Mouse (Mus musculus) lung, postnatal 0 days (tissue): Measurements from ENCODE around the gene Fcrl5. TPM values are rescaled to one million over a fixed set of nuclear protein-coding genes. Genes with fewer than 3 reads are reported as not detected.

Experiments
- ATAC-seq: fragments of 200-750 bp; cut with Nextera tagmentation; 2 replicates; pipeline ENCODE4 v1.8.0; 2017; ENCODE audit warnings: moderate library complexity
- DNase-seq: peaks from one replicate; pipeline ENCODE4 v3.0.0-alpha.2; 2016; ENCODE audit warnings: low spot score
- H3K27ac ChIP-seq: fragments of 300-500 bp; sonication (generic); 2 replicates; pipeline ENCODE4 v1.5.1; 2014; ENCODE audit warnings: antibody characterized with exemption, mild to moderate bottlenecking, low read length, mixed read lengths
- H3K27me3 ChIP-seq: fragments of 300-500 bp; sonication (generic); replicated peaks from 2 replicates; pipeline ENCODE4 v1.6.1; 2014; ENCODE audit warnings: low read length, mixed read lengths; ENCODE audit not compliant: insufficient read depth
- H3K36me3 ChIP-seq: fragments of 300-500 bp; sonication (generic); 2 replicates; pipeline ENCODE4 v1.6.1; 2014; ENCODE audit warnings: low read length, mixed read lengths; ENCODE audit not compliant: insufficient read depth
- H3K4me1 ChIP-seq: fragments of 300-500 bp; sonication (generic); 2 replicates; pipeline ENCODE4 v1.6.1; 2014; ENCODE audit warnings: antibody characterized with exemption, low read depth, low read length, mixed read lengths; ENCODE audit not compliant: insufficient read depth
- H3K4me2 ChIP-seq: fragments of 300-500 bp; sonication (generic); replicated peaks from 2 replicates; pipeline ENCODE4 v1.6.1; 2014; ENCODE audit warnings: low read depth, mild to moderate bottlenecking, low read length, moderate library complexity, mixed read lengths
- H3K4me3 ChIP-seq: fragments of 300-500 bp; sonication (generic); 2 replicates; pipeline ENCODE4 v1.5.1; 2014; ENCODE audit warnings: low read depth, low read length
- H3K9ac ChIP-seq: fragments of 300-500 bp; sonication (generic); replicated peaks from 2 replicates; pipeline ENCODE4 v1.6.1; 2014; ENCODE audit warnings: low read depth, mild to moderate bottlenecking
- H3K9me3 ChIP-seq: fragments of 300-500 bp; sonication (generic); 2 replicates; pipeline ENCODE4 v1.6.1; 2016; ENCODE audit warnings: low read length, mixed read lengths
- CTCF ChIP-seq: IDR thresholded peaks from 2 replicates; pipeline ENCODE4 v1.5.1; 2016; ENCODE audit warnings: antibody characterized with exemption, mild to moderate bottlenecking
- EP300 ChIP-seq: IDR thresholded peaks from 2 replicates; pipeline ENCODE4 v1.6.1; 2016; ENCODE audit warnings: antibody characterized with exemption, mild to moderate bottlenecking, control low read depth
- WGBS: fragments of 180-500 bp; shearing (Covaris S2); extraction: QIAGEN DNeasy Blood & Tissue Kit; methylation state at CpG from one replicate; pipeline ENCODE4 v1.1.7; 2014; 5-methylcytosine and 5-hydroxymethylcytosine counted together
- polyA plus RNA-seq: library from polyadenylated mRNA; unstranded; fragments of >200 nt; fragmentation: Nextera tagmentation; extraction: Ambion mirVana; gene quantifications from 2 replicates; pipeline ENCODE4 v1.2.1, GENCODE M21; 2015

Fcrl5 gene
- polyA plus RNA-seq, 1 experiment from 2014 or later = not detected

GRCm38 (mm10) chr3:87521833-87522232, 86.3 kb downstream of the Fcrl5 start:
- H3K36me3 ChIP-seq = no peaks in the 10 kb centered on the region
- no peak for TF ChIP-seq EP300
- no peak for TF ChIP-seq CTCF
- H3K9me3 ChIP-seq = no peaks in the 10 kb centered on the region
- H3K4me1 ChIP-seq = no peaks in the 10 kb centered on the region
- no peak overlapping the region for H3K27ac ChIP-seq
- ATAC-seq = no peak
- no peak overlapping the region for H3K4me3 ChIP-seq
- H3K4me2 ChIP-seq = no peak overlapping the region
- no peak for DNase-seq
- no peaks in the 10 kb centered on the region for H3K27me3 ChIP-seq
- H3K9ac ChIP-seq = no peak overlapping the region
- WGBS = 20% methylated on average over 1 of the region's 1 CpGs

- Histone ChIP-seq H3K4me1 (no peaks in the 10 kb centered on the region; the same call in 1 of the 2 replicates), H3K4me2 (no peak overlapping the region), H3K4me3 (no peak overlapping the region), H3K27me3 (no peaks in the 10 kb centered on the region), H3K9me3 (no peaks in the 10 kb centered on the region), H3K36me3 (no peaks in the 10 kb centered on the region; the same call in 1 of the 2 replicates), H3K27ac (no peak overlapping the region), H3K9ac (no peak overlapping the region)
- TF ChIP-seq EP300 = no peak
- no peak for TF ChIP-seq CTCF
- WGBS = 88% methylated on average over 9 of the region's 9 CpGs
- DNase-seq (no peak), ATAC-seq (no peak)
These were observed 88.1 kb downstream of the Fcrl5 start for GRCm38 (mm10) chr3:87523701-87524100.

GRCm38 (mm10) chr3:87525043-87525836, 89.7 kb downstream of the Fcrl5 start, which contains the start of gene Etv3:
Gene Etv3, plus strand, starts transcription at chr3:87525407.
- ATAC-seq = peak; percentile 97
- 4% methylated on average over 55 of the region's 64 CpGs for WGBS
- Histone ChIP-seq H3K27ac (peak within 1 kb of the TSS; percentile 96), H3K9me3 (no peaks in the 10 kb centered on the region), H3K9ac (peak within 1 kb of the TSS; percentile 97), H3K36me3 (peaks cover 7% of the 10 kb centered on the region; the same call in 1 of the 2 replicates), H3K4me1 (no peaks in the 10 kb centered on the region; the same call in 1 of the 2 replicates), H3K4me3 (peak within 1 kb of the TSS; percentile 95), H3K27me3 (no peaks in the 10 kb centered on the region), H3K4me2 (peak within 1 kb of the TSS; percentile 69)
- DNase-seq = peak; percentile 94
- no peak for TF ChIP-seq EP300
- TF ChIP-seq CTCF = peak; percentile 24; the same call in 1 of the 2 replicates

GRCm38 (mm10) chr3:87525837-87526570, 90.4 kb downstream of the Fcrl5 start:
- Histone ChIP-seq H3K27me3 (no peaks in the 10 kb centered on the region), H3K9me3 (no peaks in the 10 kb centered on the region), H3K9ac (peak overlapping the region; percentile 97), H3K27ac (peak overlapping the region; percentile 96), H3K4me1 (no peaks in the 10 kb centered on the region; the same call in 1 of the 2 replicates), H3K4me2 (peak overlapping the region; percentile 69), H3K4me3 (peak overlapping the region; percentile 95), H3K36me3 (peaks cover 14% of the 10 kb centered on the region; the same call in 1 of the 2 replicates)
- WGBS = 5% methylated on average over 23 of the region's 27 CpGs
- peak; percentile 52 for ATAC-seq
- peak; percentile 50 for DNase-seq
- TF ChIP-seq EP300 (no peak), CTCF (no peak)

GRCm38 (mm10) chr3:87527139-87527538, 91.6 kb downstream of the Fcrl5 start:
- H3K4me2 ChIP-seq = peak overlapping the region; percentile 69; the same call in 1 of the 2 replicates
- peaks cover 23% of the 10 kb centered on the region; the same call in 1 of the 2 replicates for H3K36me3 ChIP-seq
- no peaks in the 10 kb centered on the region for H3K9me3 ChIP-seq
- DNase-seq = peak; percentile 42
- H3K27me3 ChIP-seq = no peaks in the 10 kb centered on the region
- H3K27ac ChIP-seq = no peak overlapping the region
- 58% methylated on average over 12 of the region's 12 CpGs for WGBS
- TF ChIP-seq EP300 (no peak), CTCF (peak; percentile 31)
- no peaks in the 10 kb centered on the region; the same call in 1 of the 2 replicates for H3K4me1 ChIP-seq
- H3K9ac ChIP-seq = no peak overlapping the region
- ATAC-seq = no peak
- H3K4me3 ChIP-seq = no peak overlapping the region

- no peak overlapping the region for H3K27ac ChIP-seq
- no peak overlapping the region for H3K9ac ChIP-seq
- peak; percentile 18 for DNase-seq
- ATAC-seq = no peak
- H3K9me3 ChIP-seq = no peaks in the 10 kb centered on the region
- TF ChIP-seq EP300 = no peak
- TF ChIP-seq CTCF = no peak
- peaks cover 23% of the 10 kb centered on the region; the same call in 1 of the 2 replicates for H3K36me3 ChIP-seq
- H3K4me1 ChIP-seq = no peaks in the 10 kb centered on the region; the same call in 1 of the 2 replicates
- H3K4me3 ChIP-seq = no peak overlapping the region
- H3K4me2 ChIP-seq = no peak overlapping the region
- 46% methylated on average over 7 of the region's 8 CpGs for WGBS
- H3K27me3 ChIP-seq = no peaks in the 10 kb centered on the region
These were observed 92.4 kb downstream of the Fcrl5 start for GRCm38 (mm10) chr3:87528021-87528420.
